Mouse (Mus musculus): ENCODE results near the gene Myadm. TPM values are rescaled to one million over a fixed set of nuclear protein-coding genes. Genes with fewer than 3 reads are reported as not detected.
A peak's percentile ranks its signal among the peaks of the same experiment; 100 is the strongest.

Gene Myadm
- polyA plus RNA-seq, 1 experiment from 2014 or later = 37.7 TPM

GRCm38 (mm10) chr7:3302556-3303275, 13.8 kb downstream of the Myadm start:
- Histone ChIP-seq H3K9me3 (ENCODE audit: control insufficient read depth, low read length) (no peaks in the 10 kb centered on the region; the same call in 1 of the 2 replicates), H3K4me3 (ENCODE audit: low read depth, low read length) (peak overlapping the region; percentile 7), H3K36me3 (ENCODE audit: control insufficient read depth, insufficient read depth, low read length) (no peaks in the 10 kb centered on the region), H3K27me3 (ENCODE audit: control insufficient read depth, insufficient read depth, low read length) (peaks cover 41% of the 10 kb centered on the region), H3K4me2 (ENCODE audit: low read depth, severe bottlenecking) (peak overlapping the region; percentile 40; the same call in 1 of the 2 replicates), H3K4me1 (ENCODE audit: control insufficient read depth, insufficient read depth, low read length) (peaks cover 10% of the 10 kb centered on the region), H3K27ac (replicated peaks; ENCODE audit: low read depth, low read length) (no peak overlapping the region), H3K9ac (ENCODE audit: low read length) (no peak overlapping the region)
- ATAC-seq (ENCODE audit: insufficient number of reproducible peaks, low FRiP score, low TSS enrichment, low read depth) = no peak
- 4% methylated on average over 16 of the region's 16 CpGs for WGBS
- DNase-seq (ENCODE audit: low spot score) = peak; percentile 24

DNA sequence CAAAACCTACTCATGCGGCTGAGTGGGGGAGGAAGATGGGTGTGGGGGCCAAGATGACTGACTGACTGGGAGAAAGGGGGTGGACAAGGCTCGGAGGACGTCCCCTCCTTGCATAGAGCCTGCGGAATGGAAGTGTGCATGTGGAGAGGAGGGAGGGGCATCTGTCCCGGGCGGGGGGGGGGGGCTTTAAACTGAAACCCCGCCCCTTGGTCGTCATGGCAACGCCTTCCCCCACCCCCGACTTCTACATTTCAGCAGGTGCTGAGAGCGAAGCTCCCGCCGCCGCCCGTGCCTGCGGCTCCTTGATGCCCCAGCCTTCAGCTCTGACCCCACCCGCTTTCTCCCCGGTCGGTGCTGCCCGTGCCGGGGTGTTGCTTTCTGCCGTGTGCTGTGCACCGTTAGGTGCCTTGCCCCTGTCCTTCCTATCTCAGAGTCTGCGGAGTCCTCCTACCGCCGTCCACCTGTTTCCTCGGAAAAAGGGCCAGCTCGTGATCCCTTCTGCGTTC, 14.4 kb downstream of the Myadm start:
- Histone ChIP-seq H3K4me3 (ENCODE audit: low read depth, low read length) (peak overlapping the region; percentile 7), H3K9me3 (ENCODE audit: control insufficient read depth, low read length) (no peaks in the 10 kb centered on the region; the same call in 1 of the 2 replicates), H3K36me3 (ENCODE audit: control insufficient read depth, insufficient read depth, low read length) (no peaks in the 10 kb centered on the region), H3K27ac (replicated peaks; ENCODE audit: low read depth, low read length) (no peak overlapping the region), H3K4me2 (ENCODE audit: low read depth, severe bottlenecking) (peak overlapping the region; percentile 40), H3K4me1 (ENCODE audit: control insufficient read depth, insufficient read depth, low read length) (peaks cover 10% of the 10 kb centered on the region), H3K9ac (ENCODE audit: low read length) (no peak overlapping the region), H3K27me3 (ENCODE audit: control insufficient read depth, insufficient read depth, low read length) (peaks cover 41% of the 10 kb centered on the region)
- DNase-seq (ENCODE audit: low spot score) (peak; percentile 57), ATAC-seq (ENCODE audit: insufficient number of reproducible peaks, low FRiP score, low TSS enrichment, low read depth) (peak; percentile 55; the same call in 1 of the 2 replicates)
- WGBS = under 1% methylated on average over 26 of the region's 29 CpGs

GRCm38 (mm10) chr7:3303789-3304188, 14.9 kb downstream of the Myadm start:
- no peaks in the 10 kb centered on the region for H3K36me3 ChIP-seq (ENCODE audit: control insufficient read depth, insufficient read depth, low read length)
- DNase-seq (ENCODE audit: low spot score) (peak; percentile 32), ATAC-seq (ENCODE audit: insufficient number of reproducible peaks, low FRiP score, low TSS enrichment, low read depth) (0 out of 2 replicates have a peak, but pooled peaks have one; percentile 13)
- peaks cover 10% of the 10 kb centered on the region for H3K4me1 ChIP-seq (ENCODE audit: control insufficient read depth, insufficient read depth, low read length)
- 3% methylated on average over 12 of the region's 12 CpGs for WGBS
- H3K9ac ChIP-seq (ENCODE audit: low read length) = no peak overlapping the region
- H3K4me3 ChIP-seq (ENCODE audit: low read depth, low read length) = peak overlapping the region; percentile 7
- peak overlapping the region; percentile 40 for H3K4me2 ChIP-seq (ENCODE audit: low read depth, severe bottlenecking)
- no peak overlapping the region for H3K27ac ChIP-seq (replicated peaks; ENCODE audit: low read depth, low read length)
- no peaks in the 10 kb centered on the region; the same call in 1 of the 2 replicates for H3K9me3 ChIP-seq (ENCODE audit: control insufficient read depth, low read length)
- peaks cover 41% of the 10 kb centered on the region for H3K27me3 ChIP-seq (ENCODE audit: control insufficient read depth, insufficient read depth, low read length)

GRCm38 (mm10) chr7:3304298-3304697, 15.4 kb downstream of the Myadm start:
- DNase-seq (ENCODE audit: low spot score) (no peak), ATAC-seq (ENCODE audit: insufficient number of reproducible peaks, low FRiP score, low TSS enrichment, low read depth) (peak; percentile 27; the same call in 1 of the 2 replicates)
- 0 out of 2 replicates have a peak overlapping the region, but pooled peaks have one; percentile 7 for H3K4me2 ChIP-seq (ENCODE audit: low read depth, severe bottlenecking)
- WGBS = 3% methylated on average over 10 of the region's 10 CpGs
- peaks cover 10% of the 10 kb centered on the region for H3K4me1 ChIP-seq (ENCODE audit: control insufficient read depth, insufficient read depth, low read length)
- no peak overlapping the region for H3K9ac ChIP-seq (ENCODE audit: low read length)
- no peak overlapping the region for H3K27ac ChIP-seq (replicated peaks; ENCODE audit: low read depth, low read length)
- no peak overlapping the region for H3K4me3 ChIP-seq (ENCODE audit: low read depth, low read length)
- H3K9me3 ChIP-seq (ENCODE audit: control insufficient read depth, low read length) = no peaks in the 10 kb centered on the region; the same call in 1 of the 2 replicates
- H3K27me3 ChIP-seq (ENCODE audit: control insufficient read depth, insufficient read depth, low read length) = peaks cover 41% of the 10 kb centered on the region
- H3K36me3 ChIP-seq (ENCODE audit: control insufficient read depth, insufficient read depth, low read length) = no peaks in the 10 kb centered on the region

GRCm38 (mm10) chr7:3306400-3306799, 17.5 kb downstream of the Myadm start:
- Histone ChIP-seq H3K27ac (replicated peaks; ENCODE audit: low read depth, low read length) (no peak overlapping the region), H3K9me3 (ENCODE audit: control insufficient read depth, low read length) (no peaks in the 10 kb centered on the region; the same call in 1 of the 2 replicates), H3K9ac (ENCODE audit: low read length) (no peak overlapping the region), H3K27me3 (ENCODE audit: control insufficient read depth, insufficient read depth, low read length) (peaks cover 36% of the 10 kb centered on the region), H3K4me2 (ENCODE audit: low read depth, severe bottlenecking) (no peak overlapping the region), H3K4me1 (ENCODE audit: control insufficient read depth, insufficient read depth, low read length) (peaks cover 10% of the 10 kb centered on the region), H3K4me3 (ENCODE audit: low read depth, low read length) (no peak overlapping the region), H3K36me3 (ENCODE audit: control insufficient read depth, insufficient read depth, low read length) (no peaks in the 10 kb centered on the region)
- DNase-seq (ENCODE audit: low spot score) (no peak), ATAC-seq (ENCODE audit: insufficient number of reproducible peaks, low FRiP score, low TSS enrichment, low read depth) (no peak)
- WGBS = 69% methylated on average over 3 of the region's 3 CpGs

GRCm38 (mm10) chr7:3308646-3309045, 19.8 kb downstream of the Myadm start:
- Histone ChIP-seq H3K27ac (replicated peaks; ENCODE audit: low read depth, low read length) (no peak overlapping the region), H3K9ac (ENCODE audit: low read length) (no peak overlapping the region), H3K4me2 (ENCODE audit: low read depth, severe bottlenecking) (no peak overlapping the region), H3K36me3 (ENCODE audit: control insufficient read depth, insufficient read depth, low read length) (no peaks in the 10 kb centered on the region), H3K4me3 (ENCODE audit: low read depth, low read length) (no peak overlapping the region), H3K9me3 (ENCODE audit: control insufficient read depth, low read length) (no peaks in the 10 kb centered on the region; the same call in 1 of the 2 replicates), H3K27me3 (ENCODE audit: control insufficient read depth, insufficient read depth, low read length) (peaks cover 16% of the 10 kb centered on the region), H3K4me1 (ENCODE audit: control insufficient read depth, insufficient read depth, low read length) (peaks cover 4% of the 10 kb centered on the region; the same call in 1 of the 2 replicates)
- ATAC-seq (ENCODE audit: insufficient number of reproducible peaks, low FRiP score, low TSS enrichment, low read depth) (no peak), DNase-seq (ENCODE audit: low spot score) (no peak)
- 13% methylated on average over 4 of the region's 4 CpGs for WGBS

- ATAC-seq (ENCODE audit: insufficient number of reproducible peaks, low FRiP score, low TSS enrichment, low read depth) = no peak
- H3K4me1 ChIP-seq (ENCODE audit: control insufficient read depth, insufficient read depth, low read length) = no peaks in the 10 kb centered on the region
- peaks cover 5% of the 10 kb centered on the region for H3K27me3 ChIP-seq (ENCODE audit: control insufficient read depth, insufficient read depth, low read length)
Measured at GRCm38 (mm10) chr7:3310233-3310632, 21.4 kb downstream of the Myadm start.

DNA sequence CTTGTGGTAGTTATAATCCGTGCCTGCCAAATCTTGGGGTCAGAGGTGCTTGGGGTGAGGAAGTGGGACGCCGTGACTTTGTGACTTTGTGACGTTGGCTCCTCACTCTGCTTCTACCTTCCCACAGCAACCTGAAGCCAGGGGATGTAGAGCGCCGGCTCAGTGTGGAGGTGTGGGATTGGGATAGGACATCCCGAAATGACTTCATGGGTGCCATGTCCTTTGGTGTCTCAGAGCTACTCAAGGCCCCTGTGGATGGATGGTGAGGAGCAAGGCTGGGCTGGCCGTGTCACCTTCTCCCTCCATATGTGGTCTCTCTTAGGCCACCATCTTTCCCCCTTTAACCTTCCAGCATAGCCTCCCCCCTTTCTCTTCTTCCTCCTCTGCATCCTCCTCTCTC, 24.7 kb downstream of the Myadm start:
- Histone ChIP-seq H3K4me1 (ENCODE audit: control insufficient read depth, insufficient read depth, low read length) (no peaks in the 10 kb centered on the region), H3K4me3 (ENCODE audit: low read depth, low read length) (no peak overlapping the region), H3K4me2 (ENCODE audit: low read depth, severe bottlenecking) (no peak overlapping the region), H3K9me3 (ENCODE audit: control insufficient read depth, low read length) (no peaks in the 10 kb centered on the region; the same call in 1 of the 2 replicates), H3K27ac (replicated peaks; ENCODE audit: low read depth, low read length) (no peak overlapping the region), H3K9ac (ENCODE audit: low read length) (no peak overlapping the region), H3K36me3 (ENCODE audit: control insufficient read depth, insufficient read depth, low read length) (no peaks in the 10 kb centered on the region), H3K27me3 (ENCODE audit: control insufficient read depth, insufficient read depth, low read length) (no peaks in the 10 kb centered on the region)
- DNase-seq (ENCODE audit: low spot score) = no peak
- no peak for ATAC-seq (ENCODE audit: insufficient number of reproducible peaks, low FRiP score, low TSS enrichment, low read depth)
- 85% methylated on average over 8 of the region's 8 CpGs for WGBS

More at GRCm38 (mm10) chr7:3310233-3310632, 21.4 kb downstream of the Myadm start:
- WGBS = 96% methylated on average over 7 of the region's 7 CpGs
- H3K9me3 ChIP-seq (ENCODE audit: control insufficient read depth, low read length) = no peaks in the 10 kb centered on the region; the same call in 1 of the 2 replicates
- DNase-seq (ENCODE audit: low spot score) = no peak
- no peak overlapping the region for H3K4me2 ChIP-seq (ENCODE audit: low read depth, severe bottlenecking)
- H3K9ac ChIP-seq (ENCODE audit: low read length) = no peak overlapping the region
- no peak overlapping the region for H3K4me3 ChIP-seq (ENCODE audit: low read depth, low read length)
- no peak overlapping the region for H3K27ac ChIP-seq (replicated peaks; ENCODE audit: low read depth, low read length)
- H3K36me3 ChIP-seq (ENCODE audit: control insufficient read depth, insufficient read depth, low read length) = no peaks in the 10 kb centered on the region

Measured in limb, embryonic 11.5 days (tissue).